Mouse (Mus musculus): ENCODE data around the gene Olfr340. TPM values are rescaled to one million over a fixed set of nuclear protein-coding genes. Genes with fewer than 3 reads are reported as not detected.

Gene Olfr340
- not detected for total RNA-seq (2023)

DNA sequence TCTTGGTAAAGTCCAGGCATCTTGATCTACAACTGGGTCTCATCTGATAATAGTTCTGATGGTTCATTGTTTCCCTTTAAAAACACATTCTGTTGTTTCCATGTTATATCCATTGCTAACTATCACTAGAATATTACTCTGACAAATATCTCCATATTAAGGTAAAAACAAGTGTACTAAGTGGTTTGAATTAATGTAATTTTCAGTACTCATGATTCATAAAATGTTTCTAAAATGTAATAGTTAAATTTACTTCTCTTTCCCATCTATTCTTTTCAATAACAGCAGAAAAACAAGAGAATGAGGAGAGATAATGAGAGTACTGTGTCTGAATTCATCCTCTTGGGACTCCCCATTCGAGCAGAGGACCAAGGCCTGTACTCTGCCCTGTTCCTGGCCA is at the start of gene Olfr340:
Olfr340 (plus strand) TSS at position 301 of the 400 bp plus-strand sequence.

DNA sequence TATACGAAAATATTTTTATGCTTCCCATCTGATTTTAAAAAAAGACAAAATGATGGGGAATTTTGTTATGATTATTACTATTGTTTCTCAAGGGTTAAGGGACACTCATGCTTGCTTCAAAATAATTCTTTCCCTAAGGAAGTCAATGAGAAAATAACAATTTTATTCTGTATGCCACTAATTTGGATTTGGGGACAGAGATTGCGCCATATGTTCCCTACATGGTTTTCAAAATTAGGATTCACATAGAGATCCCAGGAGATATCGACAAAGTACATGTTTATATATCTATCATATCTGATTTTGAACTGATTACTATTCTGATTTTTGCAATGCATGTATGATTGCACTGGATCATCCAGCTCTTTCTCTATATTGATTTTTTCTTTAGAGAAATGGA is 33.7 kb upstream of the Olfr340 start, which contains the start of gene Olfr339:
Olfr339 (plus strand) TSS at position 301 of the 400 bp plus-strand sequence.

DNA sequence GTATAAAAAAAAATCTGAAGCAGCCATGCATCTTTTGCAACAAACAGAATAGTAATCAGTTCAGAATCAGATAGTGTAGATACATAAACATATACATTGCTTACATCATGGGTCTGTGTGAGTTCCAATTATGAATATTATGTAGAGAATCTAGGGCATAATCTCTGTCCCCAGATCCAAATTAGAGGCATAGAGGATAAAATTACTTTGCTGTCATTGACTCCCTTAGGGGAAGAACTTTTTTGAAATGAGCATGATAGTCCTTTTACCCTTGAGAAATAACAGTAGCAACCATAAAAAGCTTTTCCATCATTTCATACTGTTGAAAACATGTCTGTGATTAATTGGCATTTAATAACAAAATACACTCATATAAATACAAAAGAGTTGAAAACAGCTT is 30.0 kb downstream of the Olfr340 start, which contains the start of gene Olfr341:
Olfr341 (minus strand) TSS at position 101 of the 400 bp plus-strand sequence.

Other genes starting within 250 kb of the Olfr340 start
- gene Ptgs1, start 222.2 kb upstream of the Olfr340 start, total RNA-seq (2023): 1.9 TPM
- not detected for gene Olfr338, start 79.1 kb upstream of the Olfr340 start, total RNA-seq (2023)
- gene Olfr339, start 33.6 kb upstream of the Olfr340 start, total RNA-seq (2023): not detected
- not detected for gene Olfr341, start 29.9 kb downstream of the Olfr340 start, total RNA-seq (2023)
- gene Olfr342, start 72.4 kb downstream of the Olfr340 start, total RNA-seq (2023): not detected
- gene Olfr344, start 114.1 kb downstream of the Olfr340 start, total RNA-seq (2023): not detected
- gene Olfr345, start 187.5 kb downstream of the Olfr340 start, total RNA-seq (2023): not detected
- gene Olfr346, start 233.2 kb downstream of the Olfr340 start, total RNA-seq (2023): not detected

Measured in CD4-positive naive resting alpha-beta T cell, adult 57 days (primary cell).